Mouse (Mus musculus): ENCODE measurements around the gene Alkbh2.

DNA sequence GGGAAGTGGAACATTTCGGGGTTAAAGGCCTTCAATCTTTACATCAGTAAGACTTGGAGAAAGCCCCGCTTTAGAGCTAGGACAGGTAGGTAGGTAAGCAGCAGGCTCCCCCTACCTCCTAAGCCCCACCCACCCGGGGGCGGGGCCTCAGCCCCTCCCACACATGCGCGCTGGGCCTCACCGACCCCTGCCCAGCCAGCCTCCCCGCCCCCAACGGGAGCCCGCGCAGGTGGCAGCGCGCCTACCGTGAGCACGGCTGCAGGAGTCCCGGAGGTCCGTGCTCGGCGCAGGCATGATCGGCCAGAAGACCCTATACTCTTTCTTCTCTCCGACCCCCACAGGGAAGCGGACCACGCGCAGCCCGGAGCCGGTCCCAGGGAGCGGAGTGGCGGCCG lies 2.2 kb upstream of the Alkbh2 start, which contains the start of gene Ung:
- no peak for TF ChIP-seq POLR2AphosphoS2 (IDR thresholded peaks at IDR 0.05; ENCODE audit: low read length)
- no peak for TF ChIP-seq CTCF (IDR thresholded peaks at IDR 0.05 in 2 of 3, conservative IDR thresholded peaks at IDR 0.05 in 1 of 3; ENCODE audit: control insufficient read depth in 1 of 3, insufficient read depth in 1 of 3, low read depth in 2 of 3, low read length in 3 of 3, poor library complexity in 1 of 3, severe bottlenecking in 1 of 3)
- TF ChIP-seq SMC3 (IDR thresholded peaks at IDR 0.05; ENCODE audit: low read depth, low read length), result no peak
- peak; percentile 75 for TF ChIP-seq NRF1 (IDR thresholded peaks at IDR 0.05; ENCODE audit: insufficient read depth, low read depth, low read length, poor library complexity, severe bottlenecking)
- no peak for TF ChIP-seq ETS1 (IDR thresholded peaks at IDR 0.05; ENCODE audit: low read depth, low read length)

All from MEL (cell line).